Mouse (Mus musculus): Measurements from ENCODE around the gene Gm10762.

GRCm38 (mm10) chr2:128967661-128968441 lies at the start of gene Gm10762:
- TF ChIP-seq CTCF (IDR thresholded peaks at IDR 0.05; ENCODE audit: control insufficient read depth, insufficient read depth, low read length) (no peak), POLR2A (IDR thresholded peaks at IDR 0.05; ENCODE audit: borderline replicate concordance, control insufficient read depth, low read depth, low read length) (peak; percentile 16; the same call in 1 of the 2 replicates)

Data from bone marrow, adult 2 months (tissue).